Mouse (Mus musculus) intestine, embryonic 16.5 days (tissue): ENCODE data around the gene H60b. TPM values are rescaled to one million over a fixed set of nuclear protein-coding genes. Genes with fewer than 3 reads are reported as not detected.
A peak's percentile ranks its signal among the peaks of the same experiment; 100 is the strongest.
"Not testable (repeated sequence)": the region's sequence is repeated elsewhere in the genome, so short reads cannot be mapped to it uniquely, and the experiment has no call there.

Experiments
- ATAC-seq: fragments of 200-750 bp; cut with Nextera tagmentation; 2 replicates; pipeline ENCODE4 v1.8.0; 2017; ENCODE audit warnings: moderate TSS enrichment, moderate library complexity
- H3K27ac ChIP-seq: fragments of 300-500 bp; sonication (generic); 2 replicates; pipeline ENCODE4 v1.5.1; 2014; ENCODE audit warnings: mild to moderate bottlenecking, low read length
- H3K27me3 ChIP-seq: fragments of 300-500 bp; sonication (generic); replicated peaks from 2 replicates; pipeline ENCODE4 v1.6.1; 2014; ENCODE audit warnings: low read length, control low read depth, mixed read lengths; ENCODE audit not compliant: control insufficient read depth, insufficient read depth
- H3K36me3 ChIP-seq: fragments of 300-500 bp; sonication (generic); 2 replicates; pipeline ENCODE4 v1.6.1; 2014; ENCODE audit warnings: low read length, control low read depth; ENCODE audit not compliant: control insufficient read depth, insufficient read depth
- H3K4me1 ChIP-seq: fragments of 300-500 bp; sonication (generic); 2 replicates; pipeline ENCODE4 v1.6.1; 2014; ENCODE audit warnings: low read length, control low read depth, mixed read lengths; ENCODE audit not compliant: control insufficient read depth, insufficient read depth
- H3K4me2 ChIP-seq: fragments of 300-500 bp; sonication (generic); 2 replicates; pipeline ENCODE4 v1.6.1; 2014; ENCODE audit warnings: low read depth, low read length, control low read depth
- H3K4me3 ChIP-seq: fragments of 300-500 bp; sonication (generic); 2 replicates; pipeline ENCODE4 v1.5.1; 2014; ENCODE audit warnings: mild to moderate bottlenecking, low read length
- H3K9ac ChIP-seq: fragments of 300-500 bp; sonication (generic); 2 replicates; pipeline ENCODE4 v1.6.1; 2014; ENCODE audit warnings: low read depth, low read length
- H3K9me3 ChIP-seq: fragments of 300-500 bp; sonication (generic); 2 replicates; pipeline ENCODE4 v1.6.1; 2016; ENCODE audit warnings: low read length, control low read depth; ENCODE audit not compliant: control insufficient read depth
- WGBS: fragments of 180-500 bp; shearing (Covaris S2); extraction: QIAGEN DNeasy Blood & Tissue Kit; methylation state at CpG from one replicate; pipeline ENCODE4 v1.1.7; 2014; 5-methylcytosine and 5-hydroxymethylcytosine counted together
- polyA plus RNA-seq: library from polyadenylated mRNA; unstranded; fragments of >200 nt; fragmentation: Nextera tagmentation; extraction: Ambion mirVana; gene quantifications from 2 replicates; pipeline ENCODE4 v1.2.1, GENCODE M21; 2015

The H60b gene
- polyA plus RNA-seq, 1 experiment from 2014 or later: 0.29 TPM

- H3K4me3 ChIP-seq: 0 out of 2 replicates have a peak overlapping the region, but pooled peaks have one; percentile 7
- H3K9ac ChIP-seq, H3K4me2 ChIP-seq, H3K9me3 ChIP-seq, ATAC-seq, H3K36me3 ChIP-seq, H3K27ac ChIP-seq: not testable (repeated sequence)
- H3K27me3 ChIP-seq: peaks cover 27% of the 10 kb centered on the region
- WGBS: under 1% methylated on average over 53 of the region's 55 CpGs
- H3K4me1 ChIP-seq: peaks cover 12% of the 10 kb centered on the region
Observed at GRCm38 (mm10) chr10:22151056-22151862, 7.1 kb upstream of the H60b start.

GRCm38 (mm10) chr10:22151863-22152640 is 6.3 kb upstream of the H60b start:
- H3K36me3 ChIP-seq, H3K4me3 ChIP-seq, ATAC-seq, H3K4me2 ChIP-seq, H3K9ac ChIP-seq, H3K9me3 ChIP-seq, H3K27ac ChIP-seq: not testable (repeated sequence)
- Histone ChIP-seq H3K4me1 (peaks cover 12% of the 10 kb centered on the region), H3K27me3 (peaks cover 34% of the 10 kb centered on the region)
- 4% methylated on average over 11 of the region's 11 CpGs for WGBS

GRCm38 (mm10) chr10:22153147-22153690 is 5.2 kb upstream of the H60b start:
- WGBS: 10% methylated on average over 7 of the region's 7 CpGs
- Histone ChIP-seq H3K4me1 (peaks cover 12% of the 10 kb centered on the region), H3K27me3 (peaks cover 34% of the 10 kb centered on the region)
- H3K4me3 ChIP-seq, H3K36me3 ChIP-seq, H3K4me2 ChIP-seq, ATAC-seq, H3K9me3 ChIP-seq, H3K27ac ChIP-seq, H3K9ac ChIP-seq: not testable (repeated sequence)

GRCm38 (mm10) chr10:22154127-22154526 is 4.3 kb upstream of the H60b start:
- H3K4me2 ChIP-seq: peak overlapping the region; percentile 48
- not testable (repeated sequence) for H3K9ac ChIP-seq, H3K36me3 ChIP-seq, ATAC-seq, H3K27ac ChIP-seq, H3K9me3 ChIP-seq
- WGBS: under 1% methylated on average over 38 of the region's 38 CpGs
- H3K27me3 ChIP-seq: peaks cover 39% of the 10 kb centered on the region
- peaks cover 15% of the 10 kb centered on the region for H3K4me1 ChIP-seq
- peak overlapping the region; percentile 32 for H3K4me3 ChIP-seq

GRCm38 (mm10) chr10:22154871-22155799 is 3.3 kb upstream of the H60b start:
- Histone ChIP-seq H3K9ac (no peak overlapping the region), H3K9me3 (no peaks in the 10 kb centered on the region), H3K36me3 (no peaks in the 10 kb centered on the region), H3K27me3 (peaks cover 43% of the 10 kb centered on the region), H3K4me1 (peaks cover 9% of the 10 kb centered on the region), H3K4me3 (no peak overlapping the region), H3K4me2 (no peak overlapping the region), H3K27ac (no peak overlapping the region)
- 27% methylated on average over 3 of the region's 3 CpGs for WGBS
- ATAC-seq: no peak

- peaks cover 29% of the 10 kb centered on the region for H3K27me3 ChIP-seq
- peak overlapping the region; percentile 56 for H3K4me2 ChIP-seq
- no peak overlapping the region for H3K9ac ChIP-seq
- 1% methylated on average over 24 of the region's 24 CpGs for WGBS
- H3K9me3 ChIP-seq: no peaks in the 10 kb centered on the region
- H3K27ac ChIP-seq: no peak overlapping the region
- peak; percentile 27; the same call in 1 of the 2 replicates for ATAC-seq
- 0 out of 2 replicates have a peak, but pooled peaks cover 3% of the 10 kb centered on the region for H3K4me1 ChIP-seq
- H3K36me3 ChIP-seq: no peaks in the 10 kb centered on the region
- peak overlapping the region; percentile 47 for H3K4me3 ChIP-seq
Observed at GRCm38 (mm10) chr10:22159131-22159561, 760 bp downstream of the H60b start.

GRCm38 (mm10) chr10:22159581-22160140 is 1.3 kb downstream of the H60b start:
- peaks cover 29% of the 10 kb centered on the region for H3K27me3 ChIP-seq
- WGBS: 11% methylated on average over 23 of the region's 23 CpGs
- no peaks in the 10 kb centered on the region for H3K9me3 ChIP-seq
- no peaks in the 10 kb centered on the region for H3K36me3 ChIP-seq
- ATAC-seq: no peak
- no peak overlapping the region for H3K27ac ChIP-seq
- H3K9ac ChIP-seq: no peak overlapping the region
- H3K4me1 ChIP-seq: 0 out of 2 replicates have a peak, but pooled peaks cover 3% of the 10 kb centered on the region
- no peak overlapping the region for H3K4me2 ChIP-seq
- H3K4me3 ChIP-seq: no peak overlapping the region

- H3K9me3 ChIP-seq, H3K4me1 ChIP-seq, H3K4me3 ChIP-seq, H3K36me3 ChIP-seq, ATAC-seq, H3K27ac ChIP-seq, H3K9ac ChIP-seq: not testable (repeated sequence)
- H3K27me3 ChIP-seq: peaks cover 12% of the 10 kb centered on the region; the same call in 1 of the 2 replicates
- WGBS: 10% methylated on average over 9 of the region's 9 CpGs
- H3K4me2 ChIP-seq: 0 out of 2 replicates have a peak overlapping the region, but pooled peaks have one; percentile 22
Observed at GRCm38 (mm10) chr10:22163279-22163678, 4.9 kb downstream of the H60b start.
